Mouse (Mus musculus): ENCODE data around the gene Arhgef6.

DNA sequence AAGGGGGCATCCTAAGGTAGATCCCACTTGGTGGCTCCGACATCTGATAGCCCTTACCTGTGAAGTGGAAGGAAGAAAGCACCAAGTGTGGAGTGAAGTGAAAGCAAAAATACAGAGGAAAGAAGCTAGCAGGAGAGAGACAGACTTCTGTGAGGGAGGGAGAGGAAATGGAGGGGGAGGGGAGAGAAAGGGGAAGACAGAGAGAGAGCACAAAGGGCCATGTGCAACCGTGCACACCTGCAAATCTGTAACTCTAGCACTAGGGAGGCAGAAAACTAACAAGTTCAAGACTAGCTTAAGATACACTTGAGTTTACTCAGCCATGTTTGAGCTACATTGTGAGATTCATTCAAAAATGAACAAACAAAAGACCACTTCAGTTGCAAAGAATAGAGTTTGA lies 110.4 kb downstream of the Arhgef6 start:
- TF ChIP-seq POLR2A (IDR thresholded peaks at IDR 0.05; ENCODE audit: borderline replicate concordance, low read depth, low read length) = no peak
- TF ChIP-seq CTCF (IDR thresholded peaks at IDR 0.05; ENCODE audit: low read depth, low read length) = no peak
